Mouse (Mus musculus) duodenum, adult 2 months (tissue): ENCODE measurements around the gene Asic5. TPM values are rescaled to one million over a fixed set of nuclear protein-coding genes. Genes with fewer than 3 reads are reported as not detected.

Source experiments
- polyA plus RNA-seq: library from polyadenylated mRNA; depleted of rRNA; stranded (reverse); fragments of >200 nt; gene quantifications from 2 replicates; pipeline ENCODE4 v1.2.3, GENCODE M21; 2012; ENCODE audit warnings: low replicate concordance; rRNA removed

Asic5 gene
- 0.43 TPM in 1 of 2 replicates, not detected in the other for polyA plus RNA-seq

GRCm38 (mm10) chr3:81981990-81982389, at the start of gene Asic5:
Asic5 (plus strand) TSS chr3:81982290.

DNA sequence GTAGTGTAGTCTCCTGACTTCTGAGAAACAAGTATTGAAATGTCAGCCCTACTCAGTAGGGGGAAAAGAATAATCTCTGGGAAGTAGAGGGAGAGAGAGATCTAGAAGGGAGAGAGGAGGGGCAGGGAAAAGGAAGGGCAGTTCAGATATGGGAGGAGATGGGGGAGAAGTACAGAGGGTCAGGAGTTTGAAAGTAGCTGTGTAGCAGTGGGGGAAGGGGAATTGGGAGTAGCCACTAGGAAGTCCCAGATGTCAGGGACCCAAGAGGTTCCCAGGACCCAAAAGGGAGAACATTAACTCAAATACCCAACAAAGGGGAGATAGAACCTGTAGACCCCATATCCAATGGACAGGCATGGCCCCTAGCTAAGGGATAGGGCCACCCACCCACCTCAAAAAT, 6.0 kb upstream of the Asic5 start, which contains the start of gene Tdo2:
TSS of gene Tdo2 (minus strand) at position 101 of the 400 bp plus-strand sequence.

Other genes starting within 250 kb of the Asic5 start
- 1.4 and 2.4 TPM in 2 replicates for gene Ctso, start 49.7 kb upstream of the Asic5 start, polyA plus RNA-seq
- gene Tdo2, start 6.1 kb upstream of the Asic5 start, polyA plus RNA-seq: 0.43 TPM in 1 of 2 replicates, not detected in the other
- 1.0 and 2.4 TPM in 2 replicates for gene Gucy1b1, start 92.4 kb downstream of the Asic5 start, polyA plus RNA-seq
- 1.2 and 4.4 TPM in 2 replicates for gene Gucy1a1, start 163.5 kb downstream of the Asic5 start, polyA plus RNA-seq